8 mouse cellular contexts compared by ENCODE assay signal in genomic region chr13:100669291-100670022, GRCm38 (mm10). TPM values are rescaled to one million over a fixed set of nuclear protein-coding genes. Genes with fewer than 3 reads are reported as not detected.
DNase-seq lines count a peak whose midpoint lies in the region; ATAC-seq and TF ChIP-seq lines count a peak whose summit lies in the region.

Gene Ccdc125, plus strand, starts transcription at chr13:100669717.

- H3K4me2 ChIP-seq in forebrain, postnatal 0 days (ENCODE audit: low read depth): peak within 1 kb of the TSS; percentile 74
- H3K4me2 ChIP-seq in intestine, embryonic 16.5 days (ENCODE audit: low read depth, low read length): peak within 1 kb of the TSS; percentile 66
- peak within 1 kb of the TSS; percentile 69 for H3K4me2 ChIP-seq in liver, postnatal 0 days (ENCODE audit: low read depth, low read length)
- H3K4me2 ChIP-seq in neural tube, embryonic 13.5 days: peak within 1 kb of the TSS; percentile 82

- H3K27ac ChIP-seq in forebrain, postnatal 0 days (ENCODE audit: low read depth, low read length): no peak within 1 kb of the TSS
- peak within 1 kb of the TSS; percentile 78 for H3K27ac ChIP-seq in intestine, embryonic 16.5 days (ENCODE audit: low read length)
- peak within 1 kb of the TSS; percentile 94 for H3K27ac ChIP-seq in liver, postnatal 0 days (ENCODE audit: low read depth)
- H3K27ac ChIP-seq in neural tube, embryonic 13.5 days (replicated peaks): no peak within 1 kb of the TSS

- peak within 1 kb of the TSS; percentile 44; the same call in 1 of the 2 replicates for H3K9ac ChIP-seq in forebrain, postnatal 0 days
- peak within 1 kb of the TSS; percentile 85 for H3K9ac ChIP-seq in intestine, embryonic 16.5 days (ENCODE audit: low read depth, low read length)
- H3K9ac ChIP-seq in liver, postnatal 0 days (replicated peaks): peak within 1 kb of the TSS; percentile 67
- H3K9ac ChIP-seq in neural tube, embryonic 13.5 days: peak within 1 kb of the TSS; percentile 73

- no peak for TF ChIP-seq CTCF in forebrain, postnatal 0 days (IDR thresholded peaks at IDR 0.05; ENCODE audit: low read depth)
- no peak for TF ChIP-seq CTCF in liver, postnatal 0 days (IDR thresholded peaks at IDR 0.05; ENCODE audit: low read depth)

- H3K4me1 ChIP-seq in forebrain, postnatal 0 days (ENCODE audit: insufficient read depth): peaks cover 3% of the 10 kb centered on the region; the same call in 1 of the 2 replicates
- H3K4me1 ChIP-seq in intestine, embryonic 16.5 days (ENCODE audit: control insufficient read depth, insufficient read depth, low read length): no peaks in the 10 kb centered on the region
- peaks cover 6% of the 10 kb centered on the region; the same call in 1 of the 2 replicates for H3K4me1 ChIP-seq in liver, postnatal 0 days (ENCODE audit: insufficient read depth)
- H3K4me1 ChIP-seq in neural tube, embryonic 13.5 days (replicated peaks): peaks cover 11% of the 10 kb centered on the region; the same call in 1 of the 2 replicates

- WGBS in forebrain, postnatal 0 days: 2% methylated on average over 44 of the region's 44 CpGs
- under 1% methylated on average over 44 of the region's 44 CpGs for WGBS in intestine, embryonic 16.5 days
- WGBS in liver, postnatal 0 days (ENCODE audit: insufficient replicate concordance): 1% methylated on average over 44 of the region's 44 CpGs
- WGBS in neural tube, embryonic 13.5 days: under 1% methylated on average over 44 of the region's 44 CpGs

- TF ChIP-seq EP300 in liver, postnatal 0 days (IDR thresholded peaks at IDR 0.05; ENCODE audit: low read depth): no peak

- H3K36me3 ChIP-seq in forebrain, postnatal 0 days (ENCODE audit: insufficient read depth): peaks cover 12% of the 10 kb centered on the region
- H3K36me3 ChIP-seq in intestine, embryonic 16.5 days (ENCODE audit: control insufficient read depth, insufficient read depth, low read length): no peaks in the 10 kb centered on the region
- H3K36me3 ChIP-seq in liver, postnatal 0 days (replicated peaks; ENCODE audit: insufficient read depth, low read length): peaks cover 11% of the 10 kb centered on the region
- H3K36me3 ChIP-seq in neural tube, embryonic 13.5 days: peaks cover 17% of the 10 kb centered on the region

- H3K27me3 ChIP-seq in forebrain, postnatal 0 days (ENCODE audit: insufficient read depth, low read length): peaks cover 4% of the 10 kb centered on the region; the same call in 1 of the 2 replicates
- H3K27me3 ChIP-seq in intestine, embryonic 16.5 days (replicated peaks; ENCODE audit: control insufficient read depth, insufficient read depth, low read length): no peaks in the 10 kb centered on the region
- no peaks in the 10 kb centered on the region for H3K27me3 ChIP-seq in liver, postnatal 0 days (ENCODE audit: insufficient read depth, low read length)
- peaks cover 14% of the 10 kb centered on the region for H3K27me3 ChIP-seq in neural tube, embryonic 13.5 days

- peak; percentile 61 for DNase-seq in CD4-positive helper T cell, adult 2 months (ENCODE audit: low read depth, low spot score)
- peak; percentile 15 for DNase-seq in forebrain, postnatal 0 days
- DNase-seq in liver, postnatal 0 days: peak; percentile 54
- peak; percentile 38 to 42 for DNase-seq in thymus, postnatal 36 days
- DNase-seq in cerebellum, adult 8-10 months: no peak

- peak; percentile 73 for ATAC-seq in activated CD4-positive, CD25-positive, alpha-beta regulatory T cell, adult 4 months
- ATAC-seq in forebrain, postnatal 0 days: peak; percentile 53
- peak; percentile 88 for ATAC-seq in intestine, embryonic 16.5 days
- peak; percentile 70 for ATAC-seq in liver, postnatal 0 days
- peak; percentile 61 for ATAC-seq in neural tube, embryonic 13.5 days (ENCODE audit: low read depth)

- H3K4me3 ChIP-seq in forebrain, postnatal 0 days (ENCODE audit: low read depth, low read length): peak within 1 kb of the TSS; percentile 45
- H3K4me3 ChIP-seq in intestine, embryonic 16.5 days (ENCODE audit: low read length): peak within 1 kb of the TSS; percentile 69
- peak within 1 kb of the TSS; percentile 66 for H3K4me3 ChIP-seq in liver, postnatal 0 days (ENCODE audit: low read depth, low read length)
- H3K4me3 ChIP-seq in neural tube, embryonic 13.5 days: peak within 1 kb of the TSS; percentile 51

- no peaks in the 10 kb centered on the region for H3K9me3 ChIP-seq in forebrain, postnatal 0 days (ENCODE audit: low read length)
- H3K9me3 ChIP-seq in intestine, embryonic 16.5 days (ENCODE audit: control insufficient read depth, low read length): 0 out of 2 replicates have a peak, but pooled peaks cover 6% of the 10 kb centered on the region
- no peaks in the 10 kb centered on the region for H3K9me3 ChIP-seq in liver, postnatal 0 days (ENCODE audit: low read length)
- H3K9me3 ChIP-seq in neural tube, embryonic 13.5 days: no peaks in the 10 kb centered on the region

RNA-seq across cellular contexts. Expression of gene Ccdc125, which starts in this region (rescaled TPM):
- 10 to 100 TPM; 23.3 to 25.2 TPM for polyA plus RNA-seq in activated CD4-positive, CD25-positive, alpha-beta regulatory T cell, adult 4 months (2017; shearing (Covaris generic))
- total RNA-seq in forebrain, postnatal 0 days (2014; rRNA removed): 0.19 and 1.0 TPM in 2 replicates
- polyA plus RNA-seq in forebrain, postnatal 0 days (2015; fragmentation: Nextera tagmentation; extraction: Ambion mirVana): 0.80 and 1.3 TPM in 2 replicates
- 7.2 and 8.7 TPM in 2 replicates for polyA plus RNA-seq in intestine, embryonic 16.5 days (2015; fragmentation: Nextera tagmentation; extraction: Ambion mirVana)
- polyA plus RNA-seq in liver, postnatal 0 days (2015; fragmentation: Nextera tagmentation; extraction: Ambion mirVana): 6.1 and 7.0 TPM in 2 replicates
- polyA plus RNA-seq in neural tube, embryonic 13.5 days (2015; fragmentation: Nextera tagmentation; extraction: Ambion mirVana): 1.9 and 2.3 TPM in 2 replicates

Comparison
In these comparisons a context has a peak if more than half of its experiments do, and no peak if none do; other contexts are left out.
1. H3K27ac ChIP-seq: peak in intestine, embryonic 16.5 days (single experiment) and liver, postnatal 0 days (single experiment); none in forebrain, postnatal 0 days (single experiment) and neural tube, embryonic 13.5 days (single experiment).
2. Peak in every context shown above with its lines, with median percentiles within 50 percentile points of each other: ATAC-seq, H3K4me2 ChIP-seq, H3K4me3 ChIP-seq and H3K9ac ChIP-seq.